Mouse (Mus musculus) embryonic facial prominence, embryonic 13.5 days (tissue): ENCODE results near the gene Astl. TPM values are rescaled to one million over a fixed set of nuclear protein-coding genes. Genes with fewer than 3 reads are reported as not detected.
A peak's percentile ranks its signal among the peaks of the same experiment; 100 is the strongest.
"Not testable (repeated sequence)": the region's sequence is repeated elsewhere in the genome, so short reads cannot be mapped to it uniquely, and the experiment has no call there.

ENCODE experiments used
- ATAC-seq: fragments of 200-750 bp; cut with Nextera tagmentation; 2 replicates; pipeline ENCODE4 v1.8.0; 2017; ENCODE audit warnings: low read depth; ENCODE audit not compliant: insufficient number of reproducible peaks, insufficient read depth, low FRiP score, low TSS enrichment
- H3K27ac ChIP-seq: fragments of 300-500 bp; sonication (generic); 2 replicates; pipeline ENCODE4 v1.5.1; 2015; ENCODE audit warnings: moderate library complexity, mild to moderate bottlenecking, inconsistent platforms
- H3K27me3 ChIP-seq: fragments of 300-500 bp; sonication (generic); 2 replicates; pipeline ENCODE4 v1.6.1; 2015; ENCODE audit warnings: mild to moderate bottlenecking, inconsistent platforms
- H3K36me3 ChIP-seq: fragments of 300-500 bp; sonication (generic); 2 replicates; pipeline ENCODE4 v1.6.1; 2015; ENCODE audit warnings: mild to moderate bottlenecking, inconsistent platforms
- H3K4me1 ChIP-seq: fragments of 300-500 bp; sonication (generic); 2 replicates; pipeline ENCODE4 v1.6.1; 2015; ENCODE audit warnings: inconsistent platforms
- H3K4me2 ChIP-seq: fragments of 300-500 bp; sonication (generic); 2 replicates; pipeline ENCODE4 v1.6.1; 2015; ENCODE audit warnings: moderate library complexity, mild to moderate bottlenecking, inconsistent platforms
- H3K4me3 ChIP-seq: fragments of 300-500 bp; sonication (generic); 2 replicates; pipeline ENCODE4 v1.5.1; 2015; ENCODE audit warnings: mild to moderate bottlenecking, inconsistent platforms
- H3K9ac ChIP-seq: fragments of 300-500 bp; sonication (generic); 2 replicates; pipeline ENCODE4 v1.6.1; 2015; ENCODE audit warnings: mild to moderate bottlenecking, inconsistent platforms
- H3K9me3 ChIP-seq: fragments of 300-500 bp; sonication (generic); 2 replicates; pipeline ENCODE4 v1.6.1; 2016; ENCODE audit warnings: inconsistent platforms
- WGBS: fragments of 180-500 bp; shearing (Covaris S2); methylation state at CpG from one replicate; pipeline ENCODE4 v1.1.7; 2015; ENCODE audit warnings: mixed read lengths; 5-methylcytosine and 5-hydroxymethylcytosine counted together
- polyA plus RNA-seq: library from polyadenylated mRNA; unstranded; fragments of >200 nt; fragmentation: Nextera tagmentation; extraction: Ambion mirVana; gene quantifications from 2 replicates; pipeline ENCODE4 v1.2.1, GENCODE M21; 2015

Gene Astl
- 0.30 and 0.76 TPM in 2 replicates for polyA plus RNA-seq

DNA sequence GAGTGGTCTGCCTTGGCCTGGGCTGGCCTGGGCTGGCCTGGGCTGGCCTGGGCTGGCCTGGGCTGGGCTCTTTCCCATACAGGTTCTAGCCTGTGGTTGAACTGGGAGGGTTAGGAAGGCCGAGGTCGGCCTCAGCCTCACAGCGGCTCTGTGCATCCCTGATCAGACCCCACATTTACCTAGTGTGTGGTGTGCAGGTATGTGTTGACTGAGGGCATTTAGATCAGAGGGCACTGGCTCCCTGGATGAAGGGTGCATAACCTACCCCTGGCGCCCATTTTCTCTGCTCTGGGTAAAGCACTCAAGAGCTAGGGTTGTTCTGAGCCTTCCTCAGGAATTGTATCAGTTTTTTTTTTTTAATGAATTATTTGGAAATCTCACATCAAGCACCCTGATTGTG lies at the start of gene Astl:
Gene Astl (plus strand): TSS at position 224 of the 400 bp plus-strand sequence.
- Histone ChIP-seq H3K36me3 (no peaks in the 10 kb centered on the region), H3K4me1 (peaks cover 22% of the 10 kb centered on the region), H3K27ac (no peak within 1 kb of the TSS), H3K4me3 (peak within 1 kb of the TSS; percentile 59), H3K27me3 (peaks cover 43% of the 10 kb centered on the region), H3K9ac (no peak within 1 kb of the TSS), H3K4me2 (peak within 1 kb of the TSS; percentile 95), H3K9me3 (no peaks in the 10 kb centered on the region)
- no peak for ATAC-seq
- 76% methylated on average over 4 of the region's 4 CpGs for WGBS

DNA sequence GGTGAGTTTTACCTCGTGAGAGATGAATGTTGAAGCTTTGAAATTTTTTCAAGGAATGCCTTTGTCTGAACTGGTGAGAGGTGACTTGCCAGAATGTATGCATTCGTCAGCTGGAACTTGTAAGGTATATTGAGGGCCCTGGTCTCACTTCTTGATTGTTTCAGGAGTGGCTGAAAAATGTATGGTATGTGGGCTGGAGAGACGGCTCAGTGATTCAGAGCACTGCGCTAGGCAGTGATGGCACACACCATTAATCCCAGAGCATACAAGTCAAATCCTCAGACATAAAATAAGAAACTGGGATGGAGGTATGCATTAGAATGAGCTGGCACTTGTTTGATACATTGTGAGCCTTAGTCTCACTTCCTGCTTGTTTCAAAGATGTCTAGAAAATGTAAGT lies 46.2 kb upstream of the Astl start:
- H3K27me3 ChIP-seq, result no peaks in the 10 kb centered on the region
- H3K9me3 ChIP-seq, result no peaks in the 10 kb centered on the region
- ATAC-seq, result no peak
- H3K9ac ChIP-seq, result no peak overlapping the region
- peaks cover 63% of the 10 kb centered on the region for H3K36me3 ChIP-seq
- H3K4me3 ChIP-seq, result no peak overlapping the region
- no peak overlapping the region for H3K4me2 ChIP-seq
- WGBS, result 78% methylated on average over 4 of the region's 4 CpGs
- H3K27ac ChIP-seq, result no peak overlapping the region
- H3K4me1 ChIP-seq, result no peaks in the 10 kb centered on the region

GRCm38 (mm10) chr2:127297001-127297805 lies 41.2 kb upstream of the Astl start:
- Histone ChIP-seq H3K36me3 (peaks cover 77% of the 10 kb centered on the region), H3K27ac (no peak overlapping the region), H3K4me3 (no peak overlapping the region)

DNA sequence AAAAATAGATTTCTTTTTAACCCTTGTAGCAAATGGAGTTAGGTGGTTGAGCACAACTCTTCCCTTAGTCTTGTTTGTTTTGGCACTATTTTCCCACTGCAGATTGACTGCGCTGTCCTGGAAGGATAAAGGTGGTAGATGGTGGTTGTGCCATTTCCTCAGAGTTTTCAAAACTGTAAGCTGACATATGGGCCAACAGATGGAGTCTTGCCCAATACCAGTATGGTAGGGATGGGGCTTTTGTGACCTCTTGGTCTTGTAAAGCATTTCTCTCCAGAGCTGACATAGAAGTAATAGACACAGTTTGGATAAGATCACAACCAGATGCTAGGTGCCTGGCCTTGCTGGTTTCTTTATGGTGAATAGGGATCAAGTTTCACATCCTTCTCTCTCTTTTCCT lies 40.4 kb upstream of the Astl start:
- H3K36me3 ChIP-seq, result peaks cover 69% of the 10 kb centered on the region
- WGBS, result 92% methylated on average over 1 of the region's 1 CpGs
- no peak for ATAC-seq

More at GRCm38 (mm10) chr2:127297001-127297805, 41.2 kb upstream of the Astl start:
- no peaks in the 10 kb centered on the region for H3K4me1 ChIP-seq
- H3K27me3 ChIP-seq, result no peaks in the 10 kb centered on the region
- 87% methylated on average over 7 of the region's 7 CpGs for WGBS
- no peaks in the 10 kb centered on the region for H3K9me3 ChIP-seq
- H3K9ac ChIP-seq, result no peak overlapping the region
- no peak for ATAC-seq
- H3K4me2 ChIP-seq, result no peak overlapping the region

GRCm38 (mm10) chr2:127300701-127301100 lies 37.7 kb upstream of the Astl start:
- no peak overlapping the region for H3K9ac ChIP-seq

More for the DNA sequence above, 40.4 kb upstream of the Astl start:
- Histone ChIP-seq H3K9me3 (no peaks in the 10 kb centered on the region), H3K27me3 (no peaks in the 10 kb centered on the region), H3K4me3 (no peak overlapping the region), H3K27ac (no peak overlapping the region), H3K4me1 (no peaks in the 10 kb centered on the region), H3K4me2 (no peak overlapping the region), H3K9ac (no peak overlapping the region)

GRCm38 (mm10) chr2:127301883-127302282 lies 36.6 kb upstream of the Astl start:
- H3K4me3 ChIP-seq, result no peak overlapping the region
- peaks cover 41% of the 10 kb centered on the region for H3K36me3 ChIP-seq
- no peak overlapping the region for H3K27ac ChIP-seq
- 92% methylated on average over 3 of the region's 3 CpGs for WGBS
- ATAC-seq, result no peak
- no peaks in the 10 kb centered on the region for H3K27me3 ChIP-seq
- no peaks in the 10 kb centered on the region for H3K9me3 ChIP-seq
- H3K4me2 ChIP-seq, result no peak overlapping the region
- no peaks in the 10 kb centered on the region for H3K4me1 ChIP-seq
- H3K9ac ChIP-seq, result no peak overlapping the region

More at GRCm38 (mm10) chr2:127300701-127301100, 37.7 kb upstream of the Astl start:
- H3K4me1 ChIP-seq, result no peaks in the 10 kb centered on the region
- H3K36me3 ChIP-seq, result peaks cover 52% of the 10 kb centered on the region
- no peaks in the 10 kb centered on the region for H3K9me3 ChIP-seq
- no peaks in the 10 kb centered on the region for H3K27me3 ChIP-seq
- H3K4me3 ChIP-seq, result no peak overlapping the region
- WGBS, result 84% methylated on average over 3 of the region's 3 CpGs
- no peak overlapping the region for H3K4me2 ChIP-seq
- no peak for ATAC-seq
- H3K27ac ChIP-seq, result no peak overlapping the region

DNA sequence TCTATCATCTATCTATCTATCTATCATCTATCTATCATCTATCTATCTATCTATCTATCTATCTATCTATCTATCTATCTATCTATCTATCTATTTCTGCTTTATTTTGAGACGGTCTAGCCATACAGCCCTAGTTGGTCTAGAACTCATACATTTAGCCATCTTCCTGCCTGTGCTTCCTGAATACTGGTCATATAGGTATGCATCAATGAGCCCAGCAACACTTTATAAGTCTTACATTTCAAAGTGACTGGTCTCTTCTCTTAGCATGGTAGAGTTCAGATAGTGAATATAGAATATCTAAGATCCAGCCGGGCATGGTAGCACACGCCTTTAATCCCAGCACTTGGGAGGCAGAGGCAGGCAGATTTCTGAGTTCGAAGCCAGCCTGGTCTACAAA lies 34.2 kb upstream of the Astl start:
- H3K4me3 ChIP-seq, ATAC-seq, H3K9me3 ChIP-seq, H3K4me1 ChIP-seq, H3K27me3 ChIP-seq, H3K4me2 ChIP-seq, H3K27ac ChIP-seq, H3K9ac ChIP-seq: not testable (repeated sequence)
- 94% methylated on average over 4 of the region's 4 CpGs for WGBS
- H3K36me3 ChIP-seq, result peaks cover 18% of the 10 kb centered on the region

DNA sequence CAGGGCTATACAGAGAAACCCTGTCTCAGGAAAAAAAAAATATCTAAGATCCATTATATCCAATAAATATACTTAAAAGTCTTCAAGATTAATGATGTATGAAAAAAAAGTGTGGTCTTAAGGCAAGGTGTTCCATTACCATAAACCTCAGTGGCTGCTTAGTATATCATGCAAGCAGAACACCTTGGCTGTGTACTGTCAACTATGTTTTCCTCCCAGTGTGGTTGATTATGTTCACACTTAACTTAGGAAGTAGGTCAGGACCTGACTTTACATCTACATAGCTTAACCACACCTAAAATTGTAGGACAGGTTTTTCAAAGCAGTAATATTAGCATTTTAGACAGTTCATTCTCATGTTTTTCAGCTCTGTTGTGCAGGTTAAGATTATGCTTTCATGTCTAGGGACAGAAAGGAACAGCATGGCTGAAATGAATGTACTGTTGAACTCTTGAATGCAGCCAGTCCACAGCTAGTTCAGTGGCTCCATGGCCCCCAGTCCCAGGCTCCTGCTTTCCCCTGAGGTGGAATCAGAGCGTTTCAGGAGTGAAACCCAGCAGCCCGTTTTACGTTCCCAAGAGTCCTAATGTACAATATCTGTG lies 33.7 kb upstream of the Astl start:
- Histone ChIP-seq H3K4me2 (no peak overlapping the region), H3K4me1 (no peaks in the 10 kb centered on the region), H3K4me3 (no peak overlapping the region), H3K36me3 (peaks cover 17% of the 10 kb centered on the region), H3K9ac (no peak overlapping the region), H3K27me3 (no peaks in the 10 kb centered on the region), H3K27ac (no peak overlapping the region), H3K9me3 (no peaks in the 10 kb centered on the region)
- no peak for ATAC-seq
- 87% methylated on average over 3 of the region's 3 CpGs for WGBS

GRCm38 (mm10) chr2:127306123-127306522 lies 32.3 kb upstream of the Astl start:
- Histone ChIP-seq H3K36me3 (peaks cover 5% of the 10 kb centered on the region; the same call in 1 of the 2 replicates), H3K4me1 (no peaks in the 10 kb centered on the region), H3K27me3 (no peaks in the 10 kb centered on the region), H3K27ac (no peak overlapping the region), H3K9ac (no peak overlapping the region), H3K4me3 (no peak overlapping the region), H3K9me3 (no peaks in the 10 kb centered on the region), H3K4me2 (no peak overlapping the region)
- ATAC-seq, result no peak

DNA sequence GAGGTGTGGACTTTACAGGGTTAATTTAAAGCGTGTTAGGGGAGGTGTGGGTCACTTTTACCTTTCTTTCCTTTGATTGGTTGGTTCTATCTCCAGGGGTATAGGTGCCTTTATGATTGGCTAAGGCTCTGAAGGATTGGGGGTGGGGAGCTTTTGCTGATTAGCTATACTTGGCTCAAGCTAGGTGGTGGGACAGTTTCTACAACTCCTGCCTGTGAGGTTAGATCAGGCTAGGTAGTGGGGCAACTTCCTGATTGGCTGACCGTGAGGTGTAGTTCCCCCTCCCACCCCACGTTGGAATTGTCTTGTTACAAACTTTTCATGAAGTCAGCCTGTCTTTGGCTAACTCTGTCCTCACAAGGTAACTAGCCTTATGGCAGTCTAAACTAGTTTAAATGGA lies 31.3 kb upstream of the Astl start:
- Histone ChIP-seq H3K36me3 (no peaks in the 10 kb centered on the region), H3K27ac (no peak overlapping the region), H3K4me3 (no peak overlapping the region), H3K9me3 (no peaks in the 10 kb centered on the region), H3K4me2 (no peak overlapping the region), H3K9ac (no peak overlapping the region), H3K27me3 (no peaks in the 10 kb centered on the region), H3K4me1 (no peaks in the 10 kb centered on the region)
- 48% methylated on average over 3 of the region's 3 CpGs for WGBS
- no peak for ATAC-seq

- no peak for ATAC-seq
- Histone ChIP-seq H3K9me3 (no peaks in the 10 kb centered on the region), H3K9ac (no peak overlapping the region), H3K4me1 (no peaks in the 10 kb centered on the region), H3K36me3 (no peaks in the 10 kb centered on the region), H3K4me2 (no peak overlapping the region), H3K27ac (no peak overlapping the region), H3K27me3 (no peaks in the 10 kb centered on the region), H3K4me3 (no peak overlapping the region)
- WGBS, result 90% methylated on average over 2 of the region's 2 CpGs
Observed at GRCm38 (mm10) chr2:127308660-127309059, 29.8 kb upstream of the Astl start.

- H3K36me3 ChIP-seq, result no peaks in the 10 kb centered on the region
- WGBS, result 57% methylated on average over 2 of the region's 2 CpGs
- ATAC-seq, result no peak
- no peak overlapping the region for H3K9ac ChIP-seq
- no peaks in the 10 kb centered on the region for H3K4me1 ChIP-seq
- H3K27me3 ChIP-seq, result no peaks in the 10 kb centered on the region
- H3K27ac ChIP-seq, result no peak overlapping the region
- H3K4me3 ChIP-seq, result no peak overlapping the region
- H3K9me3 ChIP-seq, result no peaks in the 10 kb centered on the region
- no peak overlapping the region for H3K4me2 ChIP-seq
Observed at GRCm38 (mm10) chr2:127310246-127310645, 28.2 kb upstream of the Astl start.
